Mouse (Mus musculus): ENCODE measurements around the gene Trim63.

DNA sequence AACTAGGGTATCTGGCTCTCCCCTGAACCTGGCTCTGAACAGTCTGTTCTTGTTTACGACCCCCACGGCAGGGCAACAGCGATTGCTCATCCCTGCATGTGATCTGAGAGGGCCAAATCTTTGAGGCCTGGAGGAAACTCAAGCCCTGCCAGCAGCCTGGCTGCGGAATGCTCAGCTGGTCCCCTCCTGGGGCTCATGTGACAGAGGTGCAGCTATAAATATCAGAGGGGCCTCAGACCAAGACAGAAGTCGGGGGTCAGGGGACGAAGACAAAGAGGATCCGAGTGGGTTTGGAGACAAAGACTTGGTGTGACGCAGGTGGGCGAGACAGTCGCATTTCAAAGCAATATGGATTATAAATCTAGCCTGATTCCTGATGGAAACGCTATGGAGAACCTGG is at the start of gene Trim63:
- TF ChIP-seq CTCF (conservative IDR thresholded peaks at IDR 0.05; ENCODE audit: low read length), result no peak
- TF ChIP-seq NANOG (IDR thresholded peaks at IDR 0.05; ENCODE audit: borderline replicate concordance, low read length), result no peak
- no peak for TF ChIP-seq POU5F1 (IDR thresholded peaks at IDR 0.05; ENCODE audit: borderline replicate concordance, low read length)

Data from E14TG2a.4 (cell line).